Mouse (Mus musculus) CH12F3 (cell line): ENCODE data around the gene Cilp2.

Experiments
- in situ Hi-C: fragments of 300-500 bp; cut with MboI; formaldehyde crosslinking; loops from 2 replicates; pipeline ENCODE4 v1.14.3; 2020; ENCODE audit warnings: low sequenced_read_pairs

The Cilp2 gene

GRCm38 (mm10) chr8:69902163-69903062 lies 14.9 kb upstream of the Cilp2 start, which contains the start of the genes Tssk6, Ndufa13 and Yjefn3:
Tssk6 (plus strand) TSS chr8:69902184.
Ndufa13 (minus strand) TSS chr8:69902558.
Yjefn3 (minus strand) TSS chr8:69902712.
- in situ Hi-C loops: no loop called here

- in situ Hi-C loops: no loop called here
Measured at GRCm38 (mm10) chr8:69901484-69902162, 14.1 kb upstream of the Cilp2 start.

GRCm38 (mm10) chr8:69900895-69901451 lies 13.5 kb upstream of the Cilp2 start:
- in situ Hi-C loops: no loop called here

GRCm38 (mm10) chr8:69899876-69900275 lies 12.4 kb upstream of the Cilp2 start:
- in situ Hi-C loops: no loop called here

- in situ Hi-C loops: no loop called here
Measured at GRCm38 (mm10) chr8:69897857-69898256, 10.4 kb upstream of the Cilp2 start.

GRCm38 (mm10) chr8:69895772-69896451 lies 8.4 kb upstream of the Cilp2 start:
- in situ Hi-C loops: no loop called here

- in situ Hi-C loops: no loop called here
Measured at GRCm38 (mm10) chr8:69894836-69895332, 7.4 kb upstream of the Cilp2 start.

- in situ Hi-C loops: no loop called here
Measured at GRCm38 (mm10) chr8:69893863-69894262, 6.4 kb upstream of the Cilp2 start.

GRCm38 (mm10) chr8:69890813-69891241 lies 3.3 kb upstream of the Cilp2 start:
- in situ Hi-C loops: no loop called here

GRCm38 (mm10) chr8:69888902-69889301 lies 1.4 kb upstream of the Cilp2 start:
- in situ Hi-C loops: no loop called here

GRCm38 (mm10) chr8:69888244-69888866 lies 868 bp upstream of the Cilp2 start:
- in situ Hi-C loops: no loop called here

- in situ Hi-C loops: no loop called here
Measured at GRCm38 (mm10) chr8:69884141-69884540, 3.3 kb downstream of the Cilp2 start.

- in situ Hi-C loops: no loop called here
Measured at GRCm38 (mm10) chr8:69882833-69883600, 4.5 kb downstream of the Cilp2 start.

GRCm38 (mm10) chr8:69882021-69882756 lies 5.3 kb downstream of the Cilp2 start:
- in situ Hi-C loops: no loop called here

GRCm38 (mm10) chr8:69881261-69881865 lies 6.1 kb downstream of the Cilp2 start:
- in situ Hi-C loops: no loop called here

- in situ Hi-C loops: no loop called here
Measured at GRCm38 (mm10) chr8:69880841-69881240, 6.6 kb downstream of the Cilp2 start.

- in situ Hi-C loops: no loop called here
Measured at GRCm38 (mm10) chr8:69879678-69880077, 7.8 kb downstream of the Cilp2 start.

- in situ Hi-C loops: no loop called here
Measured at GRCm38 (mm10) chr8:69877992-69878391, 9.5 kb downstream of the Cilp2 start.
